Mouse (Mus musculus): Measurements from ENCODE around the gene Ndrg4. TPM values are rescaled to one million over a fixed set of nuclear protein-coding genes. Genes with fewer than 3 reads are reported as not detected.
A peak's percentile ranks its signal among the peaks of the same experiment; 100 is the strongest.
"Not testable (repeated sequence)": the region's sequence is repeated elsewhere in the genome, so short reads cannot be mapped to it uniquely, and the experiment has no call there.

Gene Ndrg4
- polyA plus RNA-seq, 1 experiment from 2014 or later, result 10.1 TPM

DNA sequence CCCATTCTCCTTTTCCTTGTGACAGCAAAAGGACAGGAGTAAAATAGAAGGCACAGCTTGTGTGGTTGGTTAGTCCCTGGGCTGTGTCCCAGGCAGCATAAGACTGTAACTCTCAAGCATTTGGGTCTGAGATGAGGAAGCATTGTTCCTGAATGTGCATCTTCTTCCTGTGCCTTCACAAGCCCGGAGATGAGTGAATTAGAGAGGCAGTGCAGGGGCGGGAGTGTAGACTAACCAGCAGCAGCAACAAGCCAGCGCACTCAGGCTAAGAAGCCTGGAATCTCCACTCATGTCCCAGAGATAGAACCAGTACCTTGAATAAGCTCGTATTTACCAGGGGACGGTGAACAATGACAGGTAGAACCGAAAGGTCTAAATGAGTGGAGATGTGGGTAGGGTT is 15.2 kb upstream of the Ndrg4 start:
- no peak overlapping the region for H3K4me2 ChIP-seq (replicated peaks; ENCODE audit: low read depth, low read length)
- no peak for TF ChIP-seq CTCF (IDR thresholded peaks at IDR 0.05)
- no peak for TF ChIP-seq EP300 (IDR thresholded peaks at IDR 0.05)
- ATAC-seq, result no peak
- no peak overlapping the region for H3K27ac ChIP-seq (ENCODE audit: low read length)
- no peaks in the 10 kb centered on the region for H3K27me3 ChIP-seq (replicated peaks; ENCODE audit: insufficient read depth, low read length)
- H3K9ac ChIP-seq (replicated peaks; ENCODE audit: low read depth), result no peak overlapping the region
- H3K9me3 ChIP-seq (ENCODE audit: low read length), result no peaks in the 10 kb centered on the region
- WGBS, result 80% methylated on average over 6 of the region's 6 CpGs
- H3K4me3 ChIP-seq (ENCODE audit: low read depth, low read length), result no peak overlapping the region
- DNase-seq (ENCODE audit: low spot score), result no peak
- H3K36me3 ChIP-seq (ENCODE audit: insufficient read depth, low read length), result no peaks in the 10 kb centered on the region
- no peaks in the 10 kb centered on the region for H3K4me1 ChIP-seq (ENCODE audit: insufficient read depth, low read depth, low read length)

- DNase-seq (ENCODE audit: low spot score) (no peak), ATAC-seq (no peak)
- Histone ChIP-seq H3K4me1 (ENCODE audit: insufficient read depth, low read depth, low read length) (no peaks in the 10 kb centered on the region), H3K9me3 (ENCODE audit: low read length) (no peaks in the 10 kb centered on the region), H3K4me2 (replicated peaks; ENCODE audit: low read depth, low read length) (no peak overlapping the region), H3K4me3 (ENCODE audit: low read depth, low read length) (no peak overlapping the region), H3K27ac (ENCODE audit: low read length) (no peak overlapping the region), H3K27me3 (replicated peaks; ENCODE audit: insufficient read depth, low read length) (no peaks in the 10 kb centered on the region), H3K9ac (replicated peaks; ENCODE audit: low read depth) (no peak overlapping the region), H3K36me3 (ENCODE audit: insufficient read depth, low read length) (no peaks in the 10 kb centered on the region)
- 68% methylated on average over 7 of the region's 7 CpGs for WGBS
- TF ChIP-seq CTCF (IDR thresholded peaks at IDR 0.05) (no peak), EP300 (IDR thresholded peaks at IDR 0.05) (no peak)
These were observed 13.7 kb upstream of the Ndrg4 start for GRCm38 (mm10) chr8:95662885-95663598.

- H3K4me1 ChIP-seq (ENCODE audit: insufficient read depth, low read depth, low read length), result no peaks in the 10 kb centered on the region
- H3K27me3 ChIP-seq (replicated peaks; ENCODE audit: insufficient read depth, low read length), result no peaks in the 10 kb centered on the region
- H3K4me2 ChIP-seq (replicated peaks; ENCODE audit: low read depth, low read length), result no peak overlapping the region
- H3K9ac ChIP-seq (replicated peaks; ENCODE audit: low read depth), result no peak overlapping the region
- DNase-seq (ENCODE audit: low spot score) (peak; percentile 52), ATAC-seq (peak; percentile 80)
- H3K4me3 ChIP-seq (ENCODE audit: low read depth, low read length), result no peak overlapping the region
- H3K9me3 ChIP-seq (ENCODE audit: low read length), result no peaks in the 10 kb centered on the region
- WGBS, result 28% methylated on average over 4 of the region's 4 CpGs
- H3K27ac ChIP-seq (ENCODE audit: low read length), result no peak overlapping the region
- no peaks in the 10 kb centered on the region for H3K36me3 ChIP-seq (ENCODE audit: insufficient read depth, low read length)
- TF ChIP-seq CTCF (IDR thresholded peaks at IDR 0.05) (no peak), EP300 (IDR thresholded peaks at IDR 0.05) (no peak)
These were observed 13.2 kb upstream of the Ndrg4 start for GRCm38 (mm10) chr8:95663599-95663949.

GRCm38 (mm10) chr8:95665813-95666452 is 10.8 kb upstream of the Ndrg4 start:
- not testable (repeated sequence) for H3K4me3 ChIP-seq (ENCODE audit: low read depth, low read length); H3K4me2 ChIP-seq (replicated peaks; ENCODE audit: low read depth, low read length); H3K27me3 ChIP-seq (replicated peaks; ENCODE audit: insufficient read depth, low read length); DNase-seq (ENCODE audit: low spot score); H3K9me3 ChIP-seq (ENCODE audit: low read length); H3K36me3 ChIP-seq (ENCODE audit: insufficient read depth, low read length); H3K4me1 ChIP-seq (ENCODE audit: insufficient read depth, low read depth, low read length); H3K27ac ChIP-seq (ENCODE audit: low read length); H3K9ac ChIP-seq (replicated peaks; ENCODE audit: low read depth); ATAC-seq
- WGBS, result 88% methylated on average over 11 of the region's 11 CpGs

- H3K4me1 ChIP-seq (ENCODE audit: insufficient read depth, low read depth, low read length), result no peaks in the 10 kb centered on the region
- 30% methylated on average over 8 of the region's 8 CpGs for WGBS
- no peak overlapping the region for H3K4me2 ChIP-seq (replicated peaks; ENCODE audit: low read depth, low read length)
- no peak overlapping the region for H3K4me3 ChIP-seq (ENCODE audit: low read depth, low read length)
- no peaks in the 10 kb centered on the region for H3K9me3 ChIP-seq (ENCODE audit: low read length)
- no peak overlapping the region for H3K27ac ChIP-seq (ENCODE audit: low read length)
- H3K9ac ChIP-seq (replicated peaks; ENCODE audit: low read depth), result no peak overlapping the region
- H3K27me3 ChIP-seq (replicated peaks; ENCODE audit: insufficient read depth, low read length), result no peaks in the 10 kb centered on the region
- H3K36me3 ChIP-seq (ENCODE audit: insufficient read depth, low read length), result no peaks in the 10 kb centered on the region
- ATAC-seq (no peak), DNase-seq (ENCODE audit: low spot score) (no peak)
- TF ChIP-seq EP300 (IDR thresholded peaks at IDR 0.05), result no peak
- TF ChIP-seq CTCF (IDR thresholded peaks at IDR 0.05), result no peak
These were observed 8.4 kb upstream of the Ndrg4 start for GRCm38 (mm10) chr8:95668163-95668958.

DNA sequence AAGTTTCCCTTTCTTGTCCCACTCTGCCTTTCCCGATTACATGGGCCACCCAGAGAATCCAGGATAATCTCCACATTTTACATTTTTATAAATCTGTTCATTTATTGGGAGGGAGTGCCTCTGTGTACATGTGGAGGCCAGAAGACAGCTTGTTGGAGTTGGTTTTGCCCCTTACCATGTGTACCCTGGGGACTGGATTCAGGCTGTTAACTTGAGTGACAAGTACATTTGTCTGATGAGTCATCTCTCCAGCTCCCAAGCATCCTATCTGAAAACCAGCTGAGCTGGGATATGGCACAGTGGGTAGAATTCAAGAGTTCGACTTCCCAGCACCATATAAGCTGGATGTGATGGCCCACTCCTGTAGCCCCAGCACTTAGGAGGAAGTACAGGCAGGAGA is 6.8 kb upstream of the Ndrg4 start:
- Histone ChIP-seq H3K9me3 (ENCODE audit: low read length) (no peaks in the 10 kb centered on the region), H3K4me1 (ENCODE audit: insufficient read depth, low read depth, low read length) (no peaks in the 10 kb centered on the region), H3K9ac (replicated peaks; ENCODE audit: low read depth) (no peak overlapping the region), H3K4me2 (replicated peaks; ENCODE audit: low read depth, low read length) (no peak overlapping the region), H3K27ac (ENCODE audit: low read length) (no peak overlapping the region), H3K27me3 (replicated peaks; ENCODE audit: insufficient read depth, low read length) (no peaks in the 10 kb centered on the region), H3K36me3 (ENCODE audit: insufficient read depth, low read length) (no peaks in the 10 kb centered on the region), H3K4me3 (ENCODE audit: low read depth, low read length) (no peak overlapping the region)
- TF ChIP-seq CTCF (IDR thresholded peaks at IDR 0.05), result no peak
- no peak for TF ChIP-seq EP300 (IDR thresholded peaks at IDR 0.05)
- WGBS, result 73% methylated on average over 2 of the region's 2 CpGs
- ATAC-seq (no peak), DNase-seq (ENCODE audit: low spot score) (no peak)

Data from lung, postnatal 0 days (tissue).